Mouse (Mus musculus): Measurements from ENCODE around the gene Trim11. TPM values are rescaled to one million over a fixed set of nuclear protein-coding genes. Genes with fewer than 3 reads are reported as not detected.

The Trim11 gene
- polyA plus RNA-seq, 1 experiment from 2014 or later = 22.2 TPM

DNA sequence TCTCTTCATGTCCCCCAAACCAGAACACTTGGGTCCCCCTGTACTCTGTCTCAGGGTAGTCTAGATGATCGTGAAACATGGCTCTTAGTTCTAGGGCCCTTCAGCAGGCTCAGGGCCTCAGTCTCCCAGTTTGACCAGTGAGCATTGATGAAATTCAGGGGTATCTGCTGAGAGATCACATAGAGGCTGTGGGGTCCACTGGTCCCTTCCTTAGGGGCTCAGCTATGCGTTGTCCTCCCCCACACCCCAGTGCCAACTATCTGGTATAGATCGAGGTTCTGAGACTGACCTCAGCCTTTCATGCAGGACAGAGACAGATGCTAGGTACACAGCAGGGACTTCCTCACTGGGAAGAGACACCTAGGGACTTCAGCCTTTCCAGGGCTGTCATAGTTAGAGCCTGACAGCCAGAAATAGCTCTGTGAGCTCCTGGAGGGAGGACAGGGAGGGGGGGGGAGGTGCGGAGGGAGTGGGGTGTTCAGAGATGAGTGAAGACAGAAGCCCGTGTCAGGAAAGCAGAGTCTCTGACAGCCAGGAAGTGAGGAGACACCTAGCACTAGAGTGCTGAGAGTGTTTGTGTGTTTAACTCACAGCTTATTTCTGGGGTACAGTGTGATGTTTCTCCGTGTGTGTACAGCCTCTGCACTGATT is 5.9 kb downstream of the Trim11 start:
- H3K4me2 ChIP-seq = no peak overlapping the region
- WGBS = 93% methylated on average over 6 of the region's 6 CpGs

DNA sequence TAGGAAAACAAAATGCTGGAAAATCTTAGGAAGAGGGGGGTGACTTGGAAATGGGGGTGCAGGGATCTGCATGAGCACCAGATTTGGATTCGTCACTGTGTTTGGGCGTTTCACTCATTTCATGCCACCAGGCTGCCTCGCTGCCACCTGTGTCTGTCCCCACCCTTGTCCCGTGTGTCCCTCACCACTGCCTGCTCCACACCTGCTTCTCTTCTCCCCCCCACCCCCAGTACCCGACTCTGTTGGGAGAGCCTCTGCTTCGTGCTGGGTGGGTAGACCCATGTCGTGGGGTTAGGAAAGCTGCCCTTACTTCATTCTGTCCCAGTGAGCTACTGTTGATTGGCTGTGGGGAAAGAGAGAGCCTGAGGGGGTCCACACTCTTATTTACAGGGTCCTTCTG is 6.8 kb downstream of the Trim11 start:
- Histone ChIP-seq H3K4me2 (no peak overlapping the region), H3K9ac (replicated peaks) (no peak overlapping the region), H3K4me1 (peaks cover 27% of the 10 kb centered on the region), H3K9me3 (replicated peaks) (no peaks in the 10 kb centered on the region), H3K4me3 (replicated peaks) (no peak overlapping the region), H3K27ac (replicated peaks) (no peak overlapping the region), H3K27me3 (replicated peaks) (no peaks in the 10 kb centered on the region), H3K36me3 (peaks cover 71% of the 10 kb centered on the region)
- no peak for ATAC-seq (ENCODE audit: low FRiP score)
- WGBS = 94% methylated on average over 7 of the region's 7 CpGs

More for the DNA sequence above, 5.9 kb downstream of the Trim11 start:
- Histone ChIP-seq H3K27me3 (replicated peaks) (no peaks in the 10 kb centered on the region), H3K36me3 (peaks cover 62% of the 10 kb centered on the region), H3K9ac (replicated peaks) (no peak overlapping the region), H3K27ac (replicated peaks) (no peak overlapping the region), H3K9me3 (replicated peaks) (no peaks in the 10 kb centered on the region), H3K4me1 (peaks cover 36% of the 10 kb centered on the region), H3K4me3 (replicated peaks) (no peak overlapping the region)
- ATAC-seq (ENCODE audit: low FRiP score) = no peak

- Histone ChIP-seq H3K9me3 (replicated peaks) (no peaks in the 10 kb centered on the region), H3K4me2 (no peak overlapping the region), H3K27ac (replicated peaks) (no peak overlapping the region), H3K4me3 (replicated peaks) (no peak overlapping the region), H3K27me3 (replicated peaks) (no peaks in the 10 kb centered on the region), H3K36me3 (peaks cover 78% of the 10 kb centered on the region), H3K9ac (replicated peaks) (no peak overlapping the region), H3K4me1 (peaks cover 20% of the 10 kb centered on the region)
- no peak for ATAC-seq (ENCODE audit: low FRiP score)
- 95% methylated on average over 3 of the region's 3 CpGs for WGBS
These were observed 7.5 kb downstream of the Trim11 start for GRCm38 (mm10) chr11:58985299-58985917.

DNA sequence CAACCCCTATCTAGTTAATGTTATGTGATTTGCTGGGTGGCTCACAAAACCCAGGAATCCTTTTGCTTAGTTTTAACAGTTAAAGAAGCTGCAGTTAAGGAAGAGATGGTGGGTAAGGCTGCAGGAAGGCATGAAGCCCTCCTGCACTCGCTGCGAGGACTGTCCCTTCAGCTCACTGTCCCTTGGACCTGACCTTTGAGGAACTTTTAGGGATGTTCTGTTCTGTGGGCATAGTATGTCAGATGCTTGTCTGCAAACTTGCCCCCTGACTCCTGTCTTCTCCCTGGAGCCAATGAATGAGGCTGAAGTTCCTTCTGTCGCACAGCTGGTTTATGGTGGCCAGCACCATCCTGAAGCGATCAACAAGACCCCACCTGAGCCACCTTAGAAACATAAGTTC is 11.3 kb downstream of the Trim11 start:
- no peak for ATAC-seq (ENCODE audit: low FRiP score)
- Histone ChIP-seq H3K4me3 (replicated peaks) (no peak overlapping the region), H3K27me3 (replicated peaks) (peaks cover 6% of the 10 kb centered on the region; the same call in 1 of the 2 replicates), H3K27ac (replicated peaks) (no peak overlapping the region), H3K4me2 (no peak overlapping the region), H3K9ac (replicated peaks) (no peak overlapping the region), H3K36me3 (peaks cover 67% of the 10 kb centered on the region), H3K9me3 (replicated peaks) (no peaks in the 10 kb centered on the region), H3K4me1 (peaks cover 1% of the 10 kb centered on the region)
- 98% methylated on average over 4 of the region's 4 CpGs for WGBS

- no peaks in the 10 kb centered on the region for H3K9me3 ChIP-seq (replicated peaks)
- no peak overlapping the region for H3K9ac ChIP-seq (replicated peaks)
- peaks cover 57% of the 10 kb centered on the region for H3K36me3 ChIP-seq
- peaks cover 10% of the 10 kb centered on the region for H3K4me1 ChIP-seq
- WGBS = 89% methylated on average over 17 of the region's 17 CpGs
- H3K27ac ChIP-seq (replicated peaks) = no peak overlapping the region
- H3K27me3 ChIP-seq (replicated peaks) = peaks cover 9% of the 10 kb centered on the region
- no peak overlapping the region for H3K4me2 ChIP-seq
- no peak overlapping the region for H3K4me3 ChIP-seq (replicated peaks)
- ATAC-seq (ENCODE audit: low FRiP score) = no peak
These were observed 12.2 kb downstream of the Trim11 start for GRCm38 (mm10) chr11:58990141-58990540.

DNA sequence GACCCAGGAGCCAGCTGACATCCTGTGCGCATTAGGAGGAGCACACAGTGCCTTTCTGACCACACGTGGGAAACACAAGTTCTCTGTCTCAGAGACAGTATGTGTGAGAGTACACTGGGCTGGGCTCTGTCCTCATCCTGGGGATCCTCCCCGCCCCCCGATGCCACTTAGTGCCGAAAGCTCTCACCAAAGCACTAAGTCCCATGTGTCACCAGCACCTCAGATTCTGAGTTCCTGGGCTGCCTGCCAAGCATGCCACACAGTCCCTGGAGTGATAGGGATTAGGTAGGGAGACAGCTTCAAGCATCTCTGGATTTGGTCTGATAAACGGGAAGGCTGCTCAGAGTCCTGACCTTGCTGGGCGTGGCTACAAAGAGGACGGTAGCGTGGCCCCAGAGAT is 12.9 kb downstream of the Trim11 start:
- Histone ChIP-seq H3K27ac (replicated peaks) (no peak overlapping the region), H3K27me3 (replicated peaks) (peaks cover 15% of the 10 kb centered on the region), H3K9me3 (replicated peaks) (no peaks in the 10 kb centered on the region), H3K9ac (replicated peaks) (no peak overlapping the region), H3K4me2 (no peak overlapping the region), H3K36me3 (peaks cover 51% of the 10 kb centered on the region), H3K4me3 (replicated peaks) (no peak overlapping the region), H3K4me1 (peaks cover 10% of the 10 kb centered on the region)
- ATAC-seq (ENCODE audit: low FRiP score) = no peak
- WGBS = 83% methylated on average over 9 of the region's 9 CpGs

DNA sequence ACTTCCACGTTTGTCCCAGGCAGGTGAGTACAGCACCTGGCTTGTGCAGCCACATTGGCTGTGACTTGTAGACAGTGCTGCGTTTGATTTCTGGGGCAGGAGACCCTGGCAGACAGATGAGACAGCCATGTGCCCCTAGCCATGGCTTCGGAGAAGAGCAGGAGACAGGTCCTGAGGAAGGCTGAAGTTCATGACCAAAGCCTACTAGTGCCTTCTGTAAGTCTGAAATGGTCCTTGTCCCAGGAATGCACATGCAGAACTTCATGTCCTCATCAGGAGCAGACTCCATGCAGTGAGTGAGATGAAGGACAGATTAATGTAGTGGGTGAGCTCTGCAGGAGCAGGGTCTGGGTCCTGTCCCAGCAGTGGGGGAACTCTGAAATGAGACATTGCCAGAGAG is 14.0 kb downstream of the Trim11 start:
- ATAC-seq (ENCODE audit: low FRiP score) = no peak
- Histone ChIP-seq H3K27ac (replicated peaks) (no peak overlapping the region), H3K27me3 (replicated peaks) (peaks cover 25% of the 10 kb centered on the region), H3K36me3 (peaks cover 40% of the 10 kb centered on the region), H3K4me2 (no peak overlapping the region), H3K9ac (replicated peaks) (no peak overlapping the region), H3K4me3 (replicated peaks) (no peak overlapping the region), H3K4me1 (peaks cover 10% of the 10 kb centered on the region), H3K9me3 (replicated peaks) (no peaks in the 10 kb centered on the region)
- WGBS = 81% methylated on average over 3 of the region's 3 CpGs

DNA sequence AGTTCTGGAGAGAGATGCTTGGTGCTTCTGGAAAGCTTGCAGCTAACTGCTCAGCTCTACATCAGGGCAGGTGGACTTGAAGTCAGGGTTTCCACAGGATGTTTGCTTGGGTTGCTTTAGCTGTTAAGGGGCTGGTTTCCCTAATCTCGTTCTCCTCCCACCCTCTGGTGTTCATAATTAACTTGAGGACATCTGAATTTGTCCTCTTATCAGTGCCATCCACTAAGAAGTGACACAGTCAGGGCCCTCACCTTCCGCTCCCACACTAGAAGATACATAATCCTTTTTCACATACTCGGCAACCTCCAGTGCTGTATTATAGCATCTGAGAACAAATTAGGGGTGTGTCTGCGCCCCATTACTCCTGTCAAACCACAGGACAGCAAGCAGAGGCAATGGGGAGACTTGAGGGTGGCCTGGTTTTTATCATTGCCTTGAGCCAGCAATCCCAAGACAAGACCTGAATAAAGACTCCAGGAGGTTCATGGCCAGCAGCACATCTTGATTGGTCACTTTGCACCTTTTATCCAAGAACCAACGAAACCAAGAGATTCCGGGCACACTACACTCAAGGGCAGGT is 15.3 kb downstream of the Trim11 start:
- H3K36me3 ChIP-seq = peaks cover 28% of the 10 kb centered on the region
- peaks cover 10% of the 10 kb centered on the region for H3K4me1 ChIP-seq
- no peak overlapping the region for H3K27ac ChIP-seq (replicated peaks)
- H3K4me2 ChIP-seq = no peak overlapping the region
- no peak overlapping the region for H3K9ac ChIP-seq (replicated peaks)
- no peak for ATAC-seq (ENCODE audit: low FRiP score)
- no peaks in the 10 kb centered on the region for H3K9me3 ChIP-seq (replicated peaks)
- WGBS = 85% methylated on average over 6 of the region's 6 CpGs
- H3K4me3 ChIP-seq (replicated peaks) = no peak overlapping the region
- peaks cover 27% of the 10 kb centered on the region for H3K27me3 ChIP-seq (replicated peaks)

- Histone ChIP-seq H3K4me1 (peaks cover 10% of the 10 kb centered on the region), H3K9ac (replicated peaks) (peak overlapping the region; percentile 21; the same call in 1 of the 2 replicates), H3K36me3 (peaks cover 16% of the 10 kb centered on the region), H3K4me3 (replicated peaks) (peak overlapping the region; percentile 39), H3K27ac (replicated peaks) (no peak overlapping the region), H3K27me3 (replicated peaks) (peaks cover 27% of the 10 kb centered on the region), H3K9me3 (replicated peaks) (no peaks in the 10 kb centered on the region), H3K4me2 (peak overlapping the region; percentile 63)
- peak; percentile 80 for ATAC-seq (ENCODE audit: low FRiP score)
- 2% methylated on average over 31 of the region's 35 CpGs for WGBS
These were observed 16.5 kb downstream of the Trim11 start for GRCm38 (mm10) chr11:58994337-58994826.

- H3K9ac ChIP-seq (replicated peaks) = no peak overlapping the region; the same call in 1 of the 2 replicates
- H3K27ac ChIP-seq (replicated peaks) = no peak overlapping the region
- peaks cover 10% of the 10 kb centered on the region for H3K4me1 ChIP-seq
- peaks cover 27% of the 10 kb centered on the region for H3K27me3 ChIP-seq (replicated peaks)
- H3K4me3 ChIP-seq (replicated peaks) = peak overlapping the region; percentile 39; the same call in 1 of the 2 replicates
- 80% methylated on average over 9 of the region's 9 CpGs for WGBS
- H3K9me3 ChIP-seq (replicated peaks) = no peaks in the 10 kb centered on the region
- H3K36me3 ChIP-seq = peaks cover 7% of the 10 kb centered on the region; the same call in 1 of the 2 replicates
- peak; percentile 26; the same call in 1 of the 2 replicates for ATAC-seq (ENCODE audit: low FRiP score)
- H3K4me2 ChIP-seq = peak overlapping the region; percentile 63
These were observed 17.3 kb downstream of the Trim11 start for GRCm38 (mm10) chr11:58995061-58995806.

GRCm38 (mm10) chr11:58995807-58996370 is 18.0 kb downstream of the Trim11 start:
- Histone ChIP-seq H3K36me3 (peaks cover under 1% of the 10 kb centered on the region; the same call in 1 of the 2 replicates), H3K4me1 (peaks cover 10% of the 10 kb centered on the region), H3K9me3 (replicated peaks) (no peaks in the 10 kb centered on the region), H3K27me3 (replicated peaks) (peaks cover 27% of the 10 kb centered on the region), H3K27ac (replicated peaks) (no peak overlapping the region), H3K9ac (replicated peaks) (no peak overlapping the region), H3K4me3 (replicated peaks) (no peak overlapping the region), H3K4me2 (no peak overlapping the region)
- 57% methylated on average over 12 of the region's 12 CpGs for WGBS
- no peak for ATAC-seq (ENCODE audit: low FRiP score)
